In genomic region chr19:44590992-44591391, GRCm38 (mm10) we compare ENCODE assay signal across 27 mouse cellular contexts. TPM values are rescaled to one million over a fixed set of nuclear protein-coding genes. Genes with fewer than 3 reads are reported as not detected.
DNase-seq lines count a peak whose midpoint lies in the region; ATAC-seq lines count a peak whose summit lies in the region.
"Had no signal": no experiment of that assay in that cellular context is flagged by ENCODE, and none has a peak within 500 bp of the region (broad histone marks: within the 10 kb centered on the region; RNA-seq: fewer than 3 reads in every experiment).

No protein-coding gene starts in this region.

- peak; percentile 66 for ATAC-seq in granulocyte monocyte progenitor cell, adult 5-6 weeks (replicated peaks; ENCODE audit: poor library complexity, severe bottlenecking)
- ATAC-seq in megakaryocyte, adult 5-6 weeks (ENCODE audit: poor library complexity, severe bottlenecking): peak; percentile 30; the same call in 1 of the 2 replicates
- ATAC-seq in inflammation-experienced regulatory T-cells, adult 6 months: no peak
- ATAC-seq: Patski had no signal

- DNase-seq in spleen, adult 18-20 months: peak; percentile 7 to 24
- no peak for DNase-seq in spleen, postnatal 4 days (ENCODE audit: low spot score in 2 of 2)
- no peak for DNase-seq in thymus, postnatal 25 days
- DNase-seq in layer of hippocampus, postnatal 10 days (ENCODE audit: low spot score in 2 of 2): no peak
- DNase-seq: adrenal gland, postnatal 10 days; cerebellum, adult 11 months; cerebellum, postnatal 36 days; heart, postnatal 10 days; kidney, adult 8-10 months; kidney, postnatal 36 days; layer of hippocampus, adult 9-11 months; liver, embryonic 13.5 days; lung, embryonic 14.5 days; lung, postnatal 36 days; thymus, postnatal 36 days had no signal

RNA-seq across cellular contexts. Expression of gene Hif1an, which starts 28.3 kb away (rescaled TPM):
- 8.5 and 9.5 TPM in 2 replicates for total RNA-seq in granulocyte monocyte progenitor cell, adult 5-6 weeks (2014; fragmentation: Nextera tagmentation)
- 4.8 and 9.9 TPM in 2 replicates for total RNA-seq in granulocyte monocyte progenitor cell, adult 5-6 weeks (2017)
- total RNA-seq in megakaryocyte, adult 5-6 weeks (2015): 3.8 and 4.9 TPM in 2 replicates
- total RNA-seq in megakaryocyte, adult 5-6 weeks (2017): 6.5 and 6.6 TPM in 2 replicates
- polyA plus RNA-seq in inflammation-experienced regulatory T-cells, adult 6 months (2017; shearing (Covaris generic)): 10 to 100 TPM; 22.7 to 27.5 (median 26.2) TPM
- total RNA-seq in layer of hippocampus, postnatal 10 days (2021): 10 to 100 TPM; 30.2 to 33.1 TPM

RNA-seq across cellular contexts. Expression of gene Ndufb8, which starts 35.8 kb away (rescaled TPM):
- total RNA-seq in granulocyte monocyte progenitor cell, adult 5-6 weeks (2014; fragmentation: Nextera tagmentation): 424 and 454 TPM in 2 replicates
- 298 and 303 TPM in 2 replicates for total RNA-seq in granulocyte monocyte progenitor cell, adult 5-6 weeks (2017)
- total RNA-seq in megakaryocyte, adult 5-6 weeks (2015): 305 and 327 TPM in 2 replicates
- 205 and 223 TPM in 2 replicates for total RNA-seq in megakaryocyte, adult 5-6 weeks (2017)
- polyA plus RNA-seq in inflammation-experienced regulatory T-cells, adult 6 months (2017; shearing (Covaris generic)): 100 to 1,000 TPM; 232 to 355 (median 274) TPM
- total RNA-seq in layer of hippocampus, postnatal 10 days (2021): 100 to 1,000 TPM; 371 to 384 TPM

RNA-seq across cellular contexts. Expression of gene Gm20538, which starts 38.4 kb away (rescaled TPM):
- not detected in 2 replicates for total RNA-seq in granulocyte monocyte progenitor cell, adult 5-6 weeks (2014; fragmentation: Nextera tagmentation)
- total RNA-seq in granulocyte monocyte progenitor cell, adult 5-6 weeks (2017): not detected in 2 replicates
- not detected in 2 replicates for total RNA-seq in megakaryocyte, adult 5-6 weeks (2015)
- not detected in 2 replicates for total RNA-seq in megakaryocyte, adult 5-6 weeks (2017)
- polyA plus RNA-seq in inflammation-experienced regulatory T-cells, adult 6 months (2017; shearing (Covaris generic)): not detected
- total RNA-seq in layer of hippocampus, postnatal 10 days (2021): not detected
- total RNA-seq: adrenal gland, postnatal 10 days; gastrocnemius, adult 18-20 months; gastrocnemius, postnatal 4 days; heart, postnatal 10 days had no signal
- polyA plus RNA-seq: embryonic facial prominence, embryonic 10.5 days; forebrain, embryonic 11.5 days; heart, embryonic 10.5 days; intestine, embryonic 14.5 days; limb, embryonic 12.5 days; liver, embryonic 13.5 days; lung, embryonic 14.5 days; midbrain, embryonic 12.5 days; Patski had no signal

RNA-seq across cellular contexts. Expression of gene Sec31b, which starts 45.3 kb away (rescaled TPM):
- 0.67 and 4.0 TPM in 2 replicates for total RNA-seq in granulocyte monocyte progenitor cell, adult 5-6 weeks (2014; fragmentation: Nextera tagmentation)
- total RNA-seq in granulocyte monocyte progenitor cell, adult 5-6 weeks (2017): 0.62 and 0.95 TPM in 2 replicates
- 0.11 and 0.51 TPM in 2 replicates for total RNA-seq in megakaryocyte, adult 5-6 weeks (2015)
- total RNA-seq in megakaryocyte, adult 5-6 weeks (2017): 0.37 and 0.92 TPM in 2 replicates
- 1 to 10 TPM in 2 of 3 experiments, under 1 TPM in 1; 0.65 to 5.5 (median 1.9) TPM for polyA plus RNA-seq in inflammation-experienced regulatory T-cells, adult 6 months (2017; shearing (Covaris generic))
- under 1 TPM; 0.11 to 0.34 TPM for total RNA-seq in layer of hippocampus, postnatal 10 days (2021)

Comparison
In these comparisons a context has a peak if more than half of its experiments do, and no peak if none do; other contexts are left out.
1. DNase-seq: peak in spleen, adult 18-20 months (2 of 2); none in spleen, postnatal 4 days (0 of 2), thymus, postnatal 25 days (single experiment) and layer of hippocampus, postnatal 10 days (0 of 2).